Mouse (Mus musculus): ENCODE results near the gene Ttll1.

The Ttll1 gene

GRCm38 (mm10) chr15:83455034-83455433 is 55.7 kb downstream of the Ttll1 start:
- DNase-seq (ENCODE audit: low spot score in 2 of 2), result no peak

GRCm38 (mm10) chr15:83454419-83454818 is 56.3 kb downstream of the Ttll1 start:
- DNase-seq (ENCODE audit: low spot score in 2 of 2), result no peak

- DNase-seq (ENCODE audit: low spot score in 2 of 2), result no peak
These were observed 56.8 kb downstream of the Ttll1 start for GRCm38 (mm10) chr15:83453879-83454278.

- DNase-seq (ENCODE audit: low spot score in 2 of 2), result no peak
These were observed 58.4 kb downstream of the Ttll1 start for GRCm38 (mm10) chr15:83452219-83452760.

GRCm38 (mm10) chr15:83451621-83452210 is 59.0 kb downstream of the Ttll1 start:
- DNase-seq (ENCODE audit: low spot score in 2 of 2), result no peak

- DNase-seq (ENCODE audit: low spot score in 2 of 2), result no peak
These were observed 60.7 kb downstream of the Ttll1 start for GRCm38 (mm10) chr15:83450007-83450406.

GRCm38 (mm10) chr15:83448646-83449045 is 62.0 kb downstream of the Ttll1 start:
- no peak for DNase-seq (ENCODE audit: low spot score in 2 of 2)

GRCm38 (mm10) chr15:83447791-83448544 is 62.7 kb downstream of the Ttll1 start:
- no peak for DNase-seq (ENCODE audit: low spot score in 2 of 2)

GRCm38 (mm10) chr15:83445908-83446307 is 64.8 kb downstream of the Ttll1 start:
- no peak for DNase-seq (ENCODE audit: low spot score in 2 of 2)

- DNase-seq (ENCODE audit: low spot score in 2 of 2), result no peak
These were observed 65.3 kb downstream of the Ttll1 start for GRCm38 (mm10) chr15:83445383-83445782.

- no peak for DNase-seq (ENCODE audit: low spot score in 2 of 2)
These were observed 66.3 kb downstream of the Ttll1 start for GRCm38 (mm10) chr15:83444425-83444824.

- DNase-seq (ENCODE audit: low spot score in 2 of 2), result no peak
These were observed 68.1 kb downstream of the Ttll1 start for GRCm38 (mm10) chr15:83442495-83443037.

GRCm38 (mm10) chr15:83440726-83441125 is 70.0 kb downstream of the Ttll1 start:
- no peak for DNase-seq (ENCODE audit: low spot score in 2 of 2)

GRCm38 (mm10) chr15:83436541-83436940 is 74.2 kb downstream of the Ttll1 start:
- no peak for DNase-seq (ENCODE audit: low spot score in 2 of 2)

GRCm38 (mm10) chr15:83435324-83436090 is 75.2 kb downstream of the Ttll1 start:
- no peak for DNase-seq (ENCODE audit: low spot score in 2 of 2)

GRCm38 (mm10) chr15:83434692-83435091 is 76.0 kb downstream of the Ttll1 start:
- no peak for DNase-seq (ENCODE audit: low spot score in 2 of 2)
